Mouse (Mus musculus): ENCODE data around the gene Foxl2. TPM values are rescaled to one million over a fixed set of nuclear protein-coding genes. Genes with fewer than 3 reads are reported as not detected.

Gene Foxl2
- polyA plus RNA-seq (2017; shearing (Covaris generic)): not detected

DNA sequence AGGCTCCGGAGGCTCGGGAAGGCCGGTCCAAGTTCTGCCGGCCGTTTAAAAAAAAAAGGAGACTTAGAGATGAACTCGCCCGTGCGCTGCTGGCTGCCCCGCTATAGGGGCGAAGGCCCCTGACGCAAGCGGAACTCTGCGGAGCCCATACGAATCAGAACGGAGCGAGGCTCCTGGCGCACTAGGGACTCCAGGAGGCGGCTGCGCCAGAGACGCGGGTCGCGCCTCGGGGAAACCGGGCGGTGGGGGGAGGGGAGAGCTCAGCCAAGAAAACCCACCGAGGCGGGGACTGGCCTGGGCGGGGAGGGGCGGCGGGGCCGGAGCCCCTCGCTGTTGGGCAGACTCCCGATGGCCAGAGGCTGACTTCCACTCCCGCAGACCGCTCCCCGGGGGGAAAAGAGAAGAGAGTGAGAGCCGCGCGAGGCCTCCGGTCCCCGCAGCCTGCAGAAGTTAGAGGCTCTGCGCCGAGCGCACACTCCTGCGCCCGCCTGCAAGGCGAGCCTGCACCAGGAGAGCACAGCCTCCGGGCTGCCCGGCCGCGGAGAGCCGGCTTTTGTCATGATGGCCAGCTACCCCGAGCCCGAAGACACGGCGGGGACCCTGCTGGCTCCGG is at the start of gene Foxl2:
Foxl2 (plus strand) TSS at position 186 of the 613 bp plus-strand sequence.

GRCm38 (mm10) chr9:98985800-98986475 is 30.9 kb downstream of the Foxl2 start, which contains the start of gene Faim:
Faim (plus strand) TSS chr9:98986373.

Other genes starting within 250 kb of the Foxl2 start
- gene Prr23a1, start 112.8 kb upstream of the Foxl2 start, polyA plus RNA-seq (2017; shearing (Covaris generic)): not detected
- gene Prr23a2, start 98.8 kb upstream of the Foxl2 start, polyA plus RNA-seq (2017; shearing (Covaris generic)): not detected
- not detected for gene Prr23a3, start 90.5 kb upstream of the Foxl2 start, polyA plus RNA-seq (2017; shearing (Covaris generic))
- gene 7420426K07Rik, start 52.2 kb upstream of the Foxl2 start, polyA plus RNA-seq (2017; shearing (Covaris generic)): not detected
- 80.0 TPM for gene Faim, start 31.1 kb downstream of the Foxl2 start, polyA plus RNA-seq (2017; shearing (Covaris generic))
- 0.99 TPM for gene Gm1123, start 80.4 kb downstream of the Foxl2 start, polyA plus RNA-seq (2017; shearing (Covaris generic))
- 8.0 TPM for gene Pik3cb, start 185.3 kb downstream of the Foxl2 start, polyA plus RNA-seq (2017; shearing (Covaris generic))

All from CD4-positive, CD25-positive, alpha-beta regulatory T cell (primary cell).